Mouse (Mus musculus): ENCODE measurements at regions not wholly inside any gene's neighbourhood (a gene's known extent, or its start where the extent isn't known, plus 50 kb on each side); places are given as distances from the start of the nearest gene placed in this dataset.

DNA sequence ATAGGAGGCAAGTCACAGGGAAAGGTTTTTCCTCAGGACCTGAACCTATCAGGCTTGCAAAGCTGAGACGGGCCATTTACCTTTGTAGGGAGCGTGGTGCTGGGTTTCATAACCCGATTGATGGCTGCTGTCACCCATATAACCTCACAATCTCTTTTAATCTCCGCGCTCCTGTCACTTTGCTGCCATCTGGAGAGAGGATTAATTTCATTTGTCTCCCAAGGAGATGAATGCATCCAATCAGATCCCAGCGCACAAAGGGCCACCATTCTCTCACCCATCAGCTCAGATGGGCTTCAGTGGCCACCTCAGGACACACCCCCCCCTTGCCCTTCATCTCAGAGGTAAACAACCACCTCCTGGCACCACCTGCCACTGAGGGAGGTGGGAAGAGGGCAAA is 67.7 kb upstream of the Nfe2l3 start:
- no peak for TF ChIP-seq EP300 (IDR thresholded peaks at IDR 0.05; ENCODE audit: low read depth)
- TF ChIP-seq CTCF (IDR thresholded peaks at IDR 0.05; ENCODE audit: low read depth): no peak

Measured in liver, embryonic 14.5 days (tissue).